Comparison of ENCODE assay signal across 24 mouse cellular contexts in the genomic region with DNA sequence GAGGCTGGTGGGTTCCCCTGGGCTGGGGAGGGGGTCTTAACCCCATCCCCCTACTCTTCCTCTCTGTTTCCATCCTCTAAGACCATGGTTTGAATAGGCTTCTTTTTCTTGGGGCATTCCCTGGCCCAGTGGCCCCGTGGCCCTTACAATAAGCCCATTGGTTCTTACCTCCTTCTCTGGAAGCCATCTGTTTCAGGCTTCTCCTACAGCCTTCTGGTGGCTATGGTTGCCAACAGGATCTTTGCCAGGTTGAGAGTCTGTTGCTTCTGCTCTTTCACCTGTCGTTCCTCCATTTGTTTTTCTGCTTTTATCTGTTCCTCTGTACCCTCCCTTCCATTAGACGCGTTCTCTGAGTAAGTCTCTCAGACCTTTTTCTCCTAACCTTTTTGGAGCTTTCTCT. TPM values are rescaled to one million over a fixed set of nuclear protein-coding genes. Genes with fewer than 3 reads are reported as not detected.
A peak's percentile ranks its signal among the peaks of the same experiment; 100 is the strongest.
DNase-seq lines count a peak whose midpoint lies in the region; ATAC-seq lines count a peak whose summit lies in the region.
"Had no signal": no experiment of that assay in that cellular context is flagged by ENCODE, and none has a peak within 500 bp of the region (broad histone marks: within the 10 kb centered on the region; RNA-seq: fewer than 3 reads in every experiment).

No protein-coding gene starts in this region.

- 82% methylated on average over 4 of the region's 4 CpGs for WGBS in forebrain, embryonic 16.5 days

- H3K4me3 ChIP-seq in forebrain, embryonic 16.5 days (replicated peaks; ENCODE audit: low read length) = no peak overlapping the region
- H3K4me3 ChIP-seq: embryonic facial prominence, embryonic 15.5 days; forebrain, embryonic 10.5 days; midbrain, embryonic 12.5 days; neural tube, embryonic 13.5 days; stomach, embryonic 15.5 days had no signal

- no peak overlapping the region for H3K9ac ChIP-seq in forebrain, embryonic 16.5 days (replicated peaks; ENCODE audit: low read depth, low read length)
- H3K9ac ChIP-seq: embryonic facial prominence, embryonic 15.5 days; midbrain, embryonic 12.5 days; neural tube, embryonic 13.5 days; stomach, embryonic 15.5 days had no signal

- DNase-seq in brain, adult 2 months (ENCODE audit: low read depth, low spot score) = peak; percentile 98
- peak; percentile 89 for DNase-seq in cerebellum, adult 11 months
- DNase-seq in cerebellum, postnatal 14 days = peak; percentile 93 to 94
- DNase-seq in layer of hippocampus, adult 9-11 months = peak; percentile 49
- DNase-seq in heart, adult 11 months = no peak
- DNase-seq in lung, postnatal 14 days = no peak
- DNase-seq: adrenal gland, postnatal 25 days; gastrocnemius, postnatal 14 days; heart, postnatal 14 days; kidney, adult 18-20 months; lung, adult 2 months; spleen, adult 18-20 months; thymus, postnatal 14 days had no signal

- H3K9me3 ChIP-seq in forebrain, embryonic 16.5 days (ENCODE audit: control insufficient read depth, low read length) = no peaks in the 10 kb centered on the region
- H3K9me3 ChIP-seq: embryonic facial prominence, embryonic 15.5 days; forebrain, embryonic 10.5 days; midbrain, embryonic 12.5 days; neural tube, embryonic 13.5 days; stomach, embryonic 15.5 days had no signal

- no peaks in the 10 kb centered on the region for H3K27me3 ChIP-seq in forebrain, embryonic 16.5 days (replicated peaks; ENCODE audit: control insufficient read depth, insufficient read depth, low read length)
- H3K27me3 ChIP-seq: embryonic facial prominence, embryonic 15.5 days; midbrain, embryonic 12.5 days; neural tube, embryonic 13.5 days; Patski; stomach, embryonic 15.5 days had no signal

- no peak for ATAC-seq in forebrain, embryonic 16.5 days
- ATAC-seq: activated CD4-positive, CD25-positive, alpha-beta regulatory T cell, adult 4 months; hindbrain, embryonic 16.5 days; Patski had no signal

- no peak overlapping the region for H3K4me2 ChIP-seq in forebrain, embryonic 16.5 days (ENCODE audit: low read length)
- H3K4me2 ChIP-seq: embryonic facial prominence, embryonic 15.5 days; heart, embryonic 11.5 days; midbrain, embryonic 12.5 days; neural tube, embryonic 13.5 days; stomach, embryonic 15.5 days had no signal

- H3K27ac ChIP-seq in forebrain, embryonic 16.5 days (ENCODE audit: low read length) = no peak overlapping the region
- H3K27ac ChIP-seq: embryonic facial prominence, embryonic 15.5 days; forebrain, embryonic 10.5 days; macrophage; midbrain, embryonic 12.5 days; neural tube, embryonic 13.5 days; stomach, embryonic 15.5 days had no signal

- no peaks in the 10 kb centered on the region for H3K36me3 ChIP-seq in forebrain, embryonic 16.5 days (ENCODE audit: control insufficient read depth, insufficient read depth)
- H3K36me3 ChIP-seq: embryonic facial prominence, embryonic 15.5 days; stomach, embryonic 15.5 days had no signal

- peaks cover 20% of the 10 kb centered on the region for H3K4me1 ChIP-seq in forebrain, embryonic 16.5 days (replicated peaks; ENCODE audit: control insufficient read depth, insufficient read depth, low read length)

RNA-seq across cellular contexts. Expression of a gene that starts 3.7 kb away (rescaled TPM):
- polyA plus RNA-seq in forebrain, embryonic 16.5 days (2015; fragmentation: Nextera tagmentation; extraction: Ambion mirVana) = 64.8 and 68.6 TPM in 2 replicates

RNA-seq across cellular contexts. Expression of a gene that starts 3.9 kb away (rescaled TPM):
- 9.4 and 9.6 TPM in 2 replicates for polyA plus RNA-seq in forebrain, embryonic 16.5 days (2015; fragmentation: Nextera tagmentation; extraction: Ambion mirVana)

RNA-seq across cellular contexts. Expression of a gene that starts 31.4 kb away (rescaled TPM):
- polyA plus RNA-seq in forebrain, embryonic 16.5 days (2015; fragmentation: Nextera tagmentation; extraction: Ambion mirVana) = 0.54 and 0.72 TPM in 2 replicates
- polyA plus RNA-seq: lung, adult 2 months had no signal

RNA-seq across cellular contexts. Expression of a gene that starts 31.9 kb away (rescaled TPM):
- polyA plus RNA-seq in forebrain, embryonic 16.5 days (2015; fragmentation: Nextera tagmentation; extraction: Ambion mirVana) = 149 and 166 TPM in 2 replicates

Comparison
In these comparisons a context has a peak if more than half of its experiments do, and no peak if none do; other contexts are left out.
1. DNase-seq: peak in brain, adult 2 months (single experiment), cerebellum, adult 11 months (single experiment), cerebellum, postnatal 14 days (2 of 2) and layer of hippocampus, adult 9-11 months (single experiment); none in heart, adult 11 months (single experiment) and lung, postnatal 14 days (single experiment).